Mouse (Mus musculus) forebrain, embryonic 16.5 days (tissue): ENCODE data around the gene Rnaset2a. TPM values are rescaled to one million over a fixed set of nuclear protein-coding genes. Genes with fewer than 3 reads are reported as not detected.
A peak's percentile ranks its signal among the peaks of the same experiment; 100 is the strongest.
"Not testable (repeated sequence)": the region's sequence is repeated elsewhere in the genome, so short reads cannot be mapped to it uniquely, and the experiment has no call there.

Experiments used
- ATAC-seq: fragments of 200-750 bp; cut with Nextera tagmentation; 2 replicates; pipeline ENCODE4 v1.8.0; 2017; ENCODE audit warnings: mild to moderate bottlenecking, moderate library complexity
- H3K27ac ChIP-seq: fragments of 300-500 bp; sonication (generic); 2 replicates; pipeline ENCODE4 v1.5.1; 2014; ENCODE audit warnings: low read length, control low read depth
- H3K27me3 ChIP-seq: fragments of 300-500 bp; sonication (generic); replicated peaks from 2 replicates; pipeline ENCODE4 v1.6.1; 2014; ENCODE audit warnings: low read length; ENCODE audit not compliant: control insufficient read depth, insufficient read depth
- H3K36me3 ChIP-seq: fragments of 300-500 bp; sonication (generic); 2 replicates; pipeline ENCODE4 v1.6.1; 2014; ENCODE audit not compliant: control insufficient read depth, insufficient read depth
- H3K4me1 ChIP-seq: fragments of 300-500 bp; sonication (generic); replicated peaks from 2 replicates; pipeline ENCODE4 v1.6.1; 2014; ENCODE audit warnings: low read length; ENCODE audit not compliant: control insufficient read depth, insufficient read depth
- H3K4me2 ChIP-seq: fragments of 300-500 bp; sonication (generic); 2 replicates; pipeline ENCODE4 v1.6.1; 2014; ENCODE audit warnings: mild to moderate bottlenecking, low read length, control low read depth
- H3K4me3 ChIP-seq: fragments of 300-500 bp; sonication (generic); replicated peaks from 2 replicates; pipeline ENCODE4 v1.5.1; 2014; ENCODE audit warnings: mild to moderate bottlenecking, low read length, control low read depth
- H3K9ac ChIP-seq: fragments of 300-500 bp; sonication (generic); replicated peaks from 2 replicates; pipeline ENCODE4 v1.6.1; 2014; ENCODE audit warnings: low read depth, low read length, control low read depth
- H3K9me3 ChIP-seq: fragments of 300-500 bp; sonication (generic); 2 replicates; pipeline ENCODE4 v1.6.1; 2016; ENCODE audit warnings: low read length; ENCODE audit not compliant: control insufficient read depth
- WGBS: fragments of 180-500 bp; shearing (Covaris S2); extraction: QIAGEN DNeasy Blood & Tissue Kit; methylation state at CpG from one replicate; pipeline ENCODE4 v1.1.7; 2014; 5-methylcytosine and 5-hydroxymethylcytosine counted together
- polyA plus RNA-seq: library from polyadenylated mRNA; unstranded; fragments of >200 nt; fragmentation: Nextera tagmentation; extraction: Ambion mirVana; gene quantifications from 2 replicates; pipeline ENCODE4 v1.2.1, GENCODE M21; 2015

Gene Rnaset2a
- polyA plus RNA-seq, 1 experiment from 2014 or later = 7.3 TPM

DNA sequence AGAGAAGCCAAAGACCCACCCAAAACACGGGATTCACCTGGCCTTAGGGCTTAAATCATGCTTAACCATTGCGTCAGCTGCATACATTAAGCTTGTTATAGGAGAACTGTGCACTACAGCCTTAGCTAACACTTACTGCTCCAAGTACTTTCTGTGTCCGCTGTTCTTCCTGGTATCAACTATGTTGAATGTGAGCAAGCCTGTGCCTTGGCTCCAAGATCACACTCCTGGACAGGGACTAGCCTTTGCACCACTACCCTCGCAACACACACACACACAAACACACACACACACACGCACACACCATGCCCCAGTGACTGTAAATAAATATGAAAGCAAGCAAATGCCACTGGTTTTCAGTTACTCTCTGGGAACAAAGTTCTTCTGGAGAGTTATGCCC lies 966 bp downstream of the Rnaset2a start:
- peak overlapping the region; percentile 58 for H3K4me2 ChIP-seq
- WGBS = 22% methylated on average over 5 of the region's 5 CpGs
- H3K27ac ChIP-seq = not testable (repeated sequence)

DNA sequence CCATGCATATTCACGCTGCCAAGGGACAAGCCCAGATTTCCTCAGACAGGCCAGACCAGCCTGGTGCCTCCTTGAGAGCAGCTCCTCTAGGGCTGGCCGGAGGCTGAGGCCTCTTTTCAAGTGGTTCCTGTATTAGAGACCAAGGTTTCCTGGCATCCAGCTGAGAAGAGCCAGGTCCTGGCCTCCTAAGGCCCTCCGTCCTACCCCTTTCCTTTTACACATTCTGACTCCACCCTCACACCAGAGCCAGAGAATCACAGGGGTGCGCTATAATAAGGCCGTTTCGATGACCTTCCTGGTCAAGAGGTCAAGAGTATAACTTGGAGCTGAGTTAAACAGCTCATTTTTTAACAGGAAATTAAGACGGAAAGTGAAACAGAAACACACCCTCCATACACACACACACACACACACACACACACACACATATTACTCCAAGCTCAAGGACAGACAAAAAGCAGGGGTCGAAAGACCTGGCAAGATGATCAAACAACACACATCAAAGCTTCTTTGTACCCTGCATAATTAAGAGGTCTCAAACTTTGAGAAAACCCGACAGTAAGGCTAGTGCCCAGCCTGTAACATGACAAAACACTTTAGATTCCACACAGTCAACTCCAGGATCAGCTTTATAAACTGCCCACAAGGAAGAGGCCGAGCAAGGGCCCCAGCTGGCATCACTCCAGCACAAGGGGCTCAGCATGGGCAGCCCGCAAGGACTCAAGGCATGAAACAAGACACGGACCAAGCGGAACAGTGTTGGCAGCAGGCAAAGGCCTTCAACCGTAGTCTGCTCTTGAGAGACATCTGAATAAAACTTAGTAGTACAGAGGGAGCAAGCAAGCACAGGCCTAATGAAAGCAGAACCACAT lies 3.9 kb downstream of the Rnaset2a start:
- not testable (repeated sequence) for H3K4me1 ChIP-seq, H3K9ac ChIP-seq, ATAC-seq, H3K9me3 ChIP-seq, H3K4me3 ChIP-seq, H3K27ac ChIP-seq, H3K36me3 ChIP-seq, H3K4me2 ChIP-seq, H3K27me3 ChIP-seq
- WGBS = 31% methylated on average over 12 of the region's 14 CpGs

More for the DNA sequence above, 966 bp downstream of the Rnaset2a start:
- 0 out of 2 replicates have a peak, but pooled peaks have one; percentile 1 for ATAC-seq
- peak overlapping the region; percentile 53 for H3K4me3 ChIP-seq
- not testable (repeated sequence) for H3K9ac ChIP-seq, H3K9me3 ChIP-seq, H3K27me3 ChIP-seq, H3K36me3 ChIP-seq, H3K4me1 ChIP-seq

DNA sequence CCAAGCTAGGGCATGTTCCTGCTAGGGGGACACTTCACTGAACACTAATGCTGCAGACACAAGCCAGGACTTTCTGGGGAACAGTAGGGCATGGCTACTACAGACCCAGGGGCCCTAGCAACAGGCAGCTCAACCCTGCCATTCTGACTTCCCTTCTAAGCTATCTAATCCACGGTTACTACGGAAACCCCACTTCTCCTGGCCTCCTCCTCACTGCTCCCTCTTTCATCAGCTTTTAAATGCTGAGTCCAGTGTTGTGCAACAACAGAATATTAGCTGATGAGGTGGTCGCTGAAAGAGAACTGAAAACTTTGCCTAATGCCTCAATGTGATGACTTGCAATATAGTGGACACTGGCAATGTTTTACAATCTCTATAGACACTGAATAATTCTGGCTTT lies 7.7 kb downstream of the Rnaset2a start:
- ATAC-seq, H3K27ac ChIP-seq, H3K27me3 ChIP-seq, H3K4me1 ChIP-seq, H3K4me2 ChIP-seq, H3K9ac ChIP-seq, H3K9me3 ChIP-seq, H3K36me3 ChIP-seq, H3K4me3 ChIP-seq: not testable (repeated sequence)
- WGBS = 30% methylated on average over 3 of the region's 3 CpGs

DNA sequence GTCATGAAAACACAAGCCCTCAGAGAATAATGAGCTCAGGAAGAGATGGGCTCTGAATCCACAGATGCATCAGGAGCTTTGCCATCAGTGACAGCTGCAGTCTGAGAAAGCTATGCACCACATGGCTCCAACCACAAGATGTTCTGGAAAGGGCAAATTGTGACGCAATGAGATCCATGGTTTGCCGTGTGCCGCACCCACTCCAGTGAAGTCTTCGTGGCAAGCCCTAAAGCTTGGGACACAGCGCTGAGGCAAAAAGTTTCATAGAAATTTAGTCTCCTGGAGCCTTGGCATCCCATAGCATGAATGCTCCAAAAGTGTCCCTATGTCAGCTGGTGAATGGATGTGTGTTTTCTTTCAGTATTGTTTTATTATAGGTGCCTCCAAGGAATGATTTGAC lies 9.8 kb downstream of the Rnaset2a start:
- H3K36me3 ChIP-seq, H3K4me2 ChIP-seq, ATAC-seq, H3K27ac ChIP-seq, H3K9ac ChIP-seq, H3K4me3 ChIP-seq, H3K4me1 ChIP-seq, H3K9me3 ChIP-seq, H3K27me3 ChIP-seq: not testable (repeated sequence)
- WGBS = 95% methylated on average over 5 of the region's 5 CpGs

DNA sequence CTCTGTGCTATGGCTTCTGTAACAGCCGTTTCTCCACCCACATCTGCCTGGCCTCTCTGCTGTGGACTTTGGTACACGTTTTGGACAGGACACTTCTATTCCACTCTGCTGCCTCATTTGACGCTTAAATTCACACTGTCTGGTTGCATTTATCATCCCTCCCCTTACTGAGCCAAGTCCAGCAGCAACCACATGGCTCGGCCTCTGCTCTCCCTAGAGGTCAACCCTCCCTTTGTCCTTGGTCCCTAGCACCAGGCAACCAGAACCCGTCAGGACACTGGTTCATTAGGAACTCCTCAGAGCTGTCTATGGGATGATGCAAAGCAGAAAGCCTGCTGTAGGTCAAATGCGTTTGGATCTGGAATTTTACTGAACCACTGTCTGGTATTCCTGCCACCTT lies 17.0 kb downstream of the Rnaset2a start:
- no CpG with 5 or more reads among the region's 6 CpGs for WGBS
- not testable (repeated sequence) for H3K36me3 ChIP-seq, H3K4me2 ChIP-seq, H3K9ac ChIP-seq, H3K27ac ChIP-seq, H3K9me3 ChIP-seq, H3K4me3 ChIP-seq, H3K27me3 ChIP-seq, H3K4me1 ChIP-seq, ATAC-seq

DNA sequence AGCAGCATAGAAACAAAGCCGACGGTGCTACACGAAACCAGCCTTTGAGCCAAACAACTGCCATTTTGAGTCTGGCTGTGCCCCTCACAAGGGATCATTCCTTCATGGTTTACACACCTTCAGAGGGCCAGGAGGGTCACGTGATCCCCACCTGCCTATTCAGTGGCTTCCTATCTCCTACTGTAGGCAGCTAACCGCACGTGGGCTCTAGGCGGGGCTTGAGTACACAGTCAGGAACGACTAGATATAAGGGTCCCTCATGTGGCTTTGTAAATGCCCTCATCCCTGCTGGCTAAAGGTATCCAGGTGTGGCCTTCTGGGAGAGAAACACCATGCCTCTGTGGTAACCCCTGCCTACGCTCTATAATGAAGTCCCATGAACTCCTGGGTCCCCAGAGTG lies 18.3 kb downstream of the Rnaset2a start:
- H3K36me3 ChIP-seq, H3K9ac ChIP-seq, H3K27me3 ChIP-seq, H3K9me3 ChIP-seq, H3K27ac ChIP-seq, ATAC-seq, H3K4me3 ChIP-seq, H3K4me2 ChIP-seq, H3K4me1 ChIP-seq: not testable (repeated sequence)
- WGBS = 85% methylated on average over 9 of the region's 9 CpGs

DNA sequence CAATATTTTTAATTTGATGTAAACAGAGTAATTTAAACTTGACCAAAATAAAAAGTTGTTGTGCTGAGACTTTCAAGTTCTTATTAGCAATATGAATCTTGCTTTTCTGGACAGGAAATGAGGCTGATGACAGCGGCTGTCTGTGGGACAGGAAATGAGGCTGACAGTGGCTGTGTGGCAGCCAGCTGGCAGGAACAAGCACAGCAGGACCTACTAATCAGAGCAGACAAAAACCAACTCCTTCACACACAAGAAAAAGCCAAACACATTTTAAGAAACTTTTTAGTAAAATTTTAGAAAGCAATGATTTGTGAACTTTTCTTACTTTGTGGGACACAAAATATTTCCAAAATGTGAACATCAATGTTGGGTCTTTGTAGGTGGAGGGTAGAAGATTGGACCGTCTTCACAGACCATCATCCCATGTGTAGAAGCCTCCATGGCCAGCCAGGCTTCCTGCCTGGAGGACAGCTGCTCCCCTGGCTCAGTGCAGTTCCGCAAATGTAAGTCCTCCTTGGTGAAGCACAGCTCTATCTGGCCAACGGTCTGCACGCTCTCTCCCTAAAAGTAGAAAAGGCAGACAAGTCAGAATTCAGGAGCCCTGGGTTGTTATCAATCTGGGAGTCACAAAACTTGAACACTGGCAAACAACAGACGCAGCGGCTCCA lies 19.4 kb downstream of the Rnaset2a start:
- WGBS = no CpG with 5 or more reads among the region's 7 CpGs
- H3K27ac ChIP-seq, H3K9me3 ChIP-seq, ATAC-seq, H3K4me3 ChIP-seq, H3K9ac ChIP-seq, H3K27me3 ChIP-seq, H3K4me2 ChIP-seq, H3K4me1 ChIP-seq, H3K36me3 ChIP-seq: not testable (repeated sequence)

DNA sequence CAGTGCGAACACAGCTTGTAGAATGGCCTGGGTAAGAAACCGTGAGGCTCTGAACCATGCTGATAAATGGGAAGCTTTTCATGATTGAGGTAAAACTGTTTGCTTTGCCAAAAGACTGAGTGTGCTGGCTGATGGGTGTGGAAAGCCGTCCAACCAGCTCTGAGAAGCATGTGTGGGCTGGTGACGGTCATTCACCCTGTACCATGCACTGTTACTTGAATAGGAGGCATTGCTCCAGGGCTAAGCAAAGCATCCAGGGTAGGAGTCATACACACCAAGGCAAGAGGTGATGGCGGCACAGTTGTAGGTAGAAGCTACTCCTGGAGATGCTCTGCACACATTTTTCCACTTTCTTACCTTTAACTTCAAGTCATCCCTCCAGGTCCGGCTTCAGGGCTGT lies 23.3 kb downstream of the Rnaset2a start:
- not testable (repeated sequence) for H3K4me1 ChIP-seq, H3K36me3 ChIP-seq, H3K27me3 ChIP-seq, H3K4me3 ChIP-seq, H3K9me3 ChIP-seq, H3K9ac ChIP-seq, ATAC-seq, H3K27ac ChIP-seq, H3K4me2 ChIP-seq
- WGBS = 100% methylated on average over 2 of the region's 6 CpGs

DNA sequence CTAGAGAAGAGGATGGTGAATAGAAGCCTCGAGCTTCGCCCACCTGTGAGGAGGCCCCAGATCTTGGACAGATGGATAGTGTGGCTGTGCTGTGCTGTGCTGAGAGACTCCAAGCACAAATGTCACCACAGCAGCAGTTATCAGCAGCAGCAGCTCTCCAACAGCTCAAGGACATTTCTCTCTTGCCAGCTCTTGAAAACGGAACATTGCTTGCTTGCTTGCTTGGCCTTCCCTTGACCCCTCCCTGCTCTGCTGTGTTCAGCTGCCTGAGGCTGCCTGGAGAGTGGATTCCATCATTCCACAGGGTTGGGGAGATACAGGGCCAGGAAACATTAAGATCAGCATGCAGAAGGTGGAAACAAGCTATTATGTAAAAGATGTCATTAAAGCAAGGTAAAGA lies 24.9 kb downstream of the Rnaset2a start:
- no CpG with 5 or more reads among the region's 3 CpGs for WGBS
- not testable (repeated sequence) for H3K9ac ChIP-seq, H3K4me1 ChIP-seq, H3K36me3 ChIP-seq, H3K27ac ChIP-seq, H3K4me2 ChIP-seq, H3K9me3 ChIP-seq, H3K4me3 ChIP-seq, ATAC-seq, H3K27me3 ChIP-seq
